Mouse (Mus musculus): ENCODE data around the gene Tor1aip1.

- TF ChIP-seq CTCF (IDR thresholded peaks at IDR 0.05; ENCODE audit: control insufficient read depth, insufficient read depth, low read length) (no peak), POLR2A (IDR thresholded peaks at IDR 0.05; ENCODE audit: borderline replicate concordance, control insufficient read depth, low read depth, low read length) (peak; percentile 64)
Observed at GRCm38 (mm10) chr1:155973068-155973718, 63.1 kb downstream of the Tor1aip1 start, which contains the start of gene Cep350.
